Mouse (Mus musculus) lung, postnatal 4 days (tissue): ENCODE data around the gene Heatr9.

Experiments
- DNase-seq, 2 experiments: peaks; one replicate each; pipeline ENCODE4 v3.0.0; 2021

The Heatr9 gene

DNA sequence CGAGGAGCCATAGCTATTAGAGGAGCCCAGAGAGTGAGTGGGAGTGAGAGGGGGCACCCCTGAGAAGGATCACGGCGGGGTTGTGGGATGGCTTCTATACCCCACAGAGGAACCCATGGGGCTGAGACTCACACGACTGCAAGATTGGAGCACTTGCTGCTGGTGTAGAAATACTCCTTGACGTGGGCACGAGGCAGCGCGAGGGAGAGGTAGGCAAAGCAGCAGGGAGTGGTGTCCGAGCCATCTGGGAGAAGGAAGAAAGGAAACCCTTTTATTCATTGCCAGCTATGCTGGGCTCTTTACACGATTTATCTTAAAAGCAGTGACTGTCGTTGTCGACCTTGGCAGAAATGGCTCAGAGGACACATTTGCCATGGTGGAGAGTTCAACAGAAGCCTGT, 7.0 kb upstream of the Heatr9 start:
- DNase-seq, result no peak

GRCm38 (mm10) chr11:83518371-83518770, 3.6 kb downstream of the Heatr9 start:
- DNase-seq, result no peak

DNA sequence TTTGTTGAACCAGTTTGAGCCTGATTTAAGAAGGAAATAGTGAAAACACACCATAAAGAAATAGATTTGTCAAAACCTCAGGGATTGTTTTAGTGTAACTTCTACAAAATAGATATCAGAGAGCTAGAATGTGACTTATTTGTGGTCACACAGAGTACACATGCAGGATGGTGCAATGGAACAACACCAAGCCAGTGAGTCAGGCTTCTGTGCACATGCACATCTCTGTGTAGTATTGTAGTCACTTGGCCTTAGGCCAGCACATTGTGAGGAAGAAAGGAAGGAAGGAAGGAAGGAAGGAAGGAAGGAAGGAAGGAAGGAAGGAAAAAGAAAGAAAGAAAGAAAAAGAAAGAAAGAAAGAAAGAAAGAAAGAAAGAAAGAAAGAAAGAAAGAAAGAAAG, 4.8 kb downstream of the Heatr9 start:
- no peak for DNase-seq

DNA sequence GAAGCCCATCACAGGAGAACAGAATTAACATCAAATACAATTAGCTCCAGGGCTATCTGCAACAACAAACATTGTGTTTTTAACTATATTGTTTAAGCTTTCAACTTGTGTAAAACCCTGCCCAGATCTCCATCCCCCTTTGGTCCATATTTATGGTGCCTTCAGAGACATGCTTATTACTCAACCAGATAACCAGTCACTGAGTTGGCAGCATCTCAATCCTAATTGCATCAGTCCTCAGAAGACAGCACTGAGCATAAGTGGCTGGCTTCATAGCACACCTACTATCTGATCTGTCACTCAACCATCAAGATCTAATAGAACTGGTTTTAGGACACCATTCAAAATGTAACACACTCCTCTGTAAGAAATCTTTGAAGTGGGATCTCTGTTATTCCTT, 12.5 kb downstream of the Heatr9 start:
- DNase-seq, result no peak

DNA sequence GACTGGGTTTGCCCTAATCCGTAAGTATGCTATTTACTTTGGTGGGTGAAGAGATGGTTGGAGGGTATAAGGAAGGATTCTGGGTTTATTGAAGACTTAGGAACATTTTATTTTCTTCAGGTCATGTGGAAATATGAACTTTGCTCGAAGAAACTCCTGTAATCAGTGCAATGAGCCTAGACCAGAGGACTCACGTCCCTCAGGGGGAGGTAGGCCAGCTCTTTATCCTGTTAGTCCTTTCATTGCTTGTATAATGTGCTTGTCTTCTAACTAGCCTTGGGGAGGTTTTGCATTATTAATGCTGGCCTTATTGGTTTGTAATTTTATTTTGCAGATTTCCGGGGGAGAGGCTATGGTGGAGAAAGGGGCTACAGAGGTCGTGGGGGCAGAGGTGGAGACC, 17.7 kb downstream of the Heatr9 start:
- DNase-seq, result no peak

GRCm38 (mm10) chr11:83495571-83495970, 26.4 kb downstream of the Heatr9 start:
- DNase-seq, result no peak

DNA sequence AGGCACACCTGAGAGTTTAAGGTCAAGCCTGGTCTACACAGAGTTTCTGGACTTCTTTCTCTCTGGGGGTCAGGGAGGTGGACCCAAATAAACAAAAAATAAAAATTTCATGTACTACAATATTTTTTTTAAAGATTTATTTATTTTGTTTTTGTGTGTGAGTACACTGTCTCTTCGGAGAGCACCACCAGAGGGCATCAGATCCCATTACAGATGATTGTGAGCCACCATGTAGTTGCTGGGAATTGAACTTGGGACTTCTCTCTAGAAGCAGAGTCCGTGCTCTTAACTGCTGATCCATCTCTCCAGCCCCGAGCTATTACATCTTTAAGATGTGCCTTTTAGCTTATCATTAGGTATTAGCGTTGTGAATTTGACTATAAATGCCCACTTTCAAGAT, 30.5 kb downstream of the Heatr9 start:
- DNase-seq, result no peak

DNA sequence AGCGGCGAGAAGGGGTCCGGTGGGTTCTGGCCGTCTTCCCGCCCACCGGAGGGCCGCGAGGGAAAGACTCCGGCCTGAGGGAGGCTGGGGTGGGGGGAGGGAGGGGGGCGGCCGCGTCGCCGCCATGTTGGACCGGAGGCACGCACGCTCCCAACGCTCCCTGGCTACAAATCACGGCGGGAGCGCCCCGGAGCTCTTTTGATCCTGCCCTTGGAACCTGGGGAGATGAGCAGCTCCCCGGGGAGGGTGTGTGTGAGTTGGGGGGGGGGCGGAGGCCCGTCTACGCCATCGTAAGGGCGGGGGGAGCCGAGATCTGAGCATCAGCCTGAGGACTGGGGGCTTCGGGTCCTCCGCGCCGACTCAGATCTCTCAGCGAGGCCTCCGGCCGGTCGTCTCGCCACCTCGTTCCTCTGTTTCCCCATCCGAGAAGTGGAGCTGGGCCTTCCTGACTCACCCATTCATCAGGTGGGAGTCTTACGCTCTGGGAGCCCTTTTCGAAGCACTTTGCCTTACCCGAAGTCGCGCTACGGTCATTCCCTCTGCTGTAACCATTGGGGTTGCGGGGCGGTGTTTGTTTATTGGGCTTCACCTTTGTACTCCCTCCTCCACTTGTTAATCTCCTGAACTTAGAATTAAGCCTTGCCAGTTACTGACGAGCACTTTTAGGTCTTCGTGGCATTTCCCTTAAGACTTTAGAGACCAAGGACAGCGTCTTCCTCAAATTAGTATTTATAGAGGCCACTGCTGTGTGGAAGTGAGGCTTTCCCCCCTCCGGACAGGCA, 48.5 kb downstream of the Heatr9 start:
- no peak for DNase-seq

DNA sequence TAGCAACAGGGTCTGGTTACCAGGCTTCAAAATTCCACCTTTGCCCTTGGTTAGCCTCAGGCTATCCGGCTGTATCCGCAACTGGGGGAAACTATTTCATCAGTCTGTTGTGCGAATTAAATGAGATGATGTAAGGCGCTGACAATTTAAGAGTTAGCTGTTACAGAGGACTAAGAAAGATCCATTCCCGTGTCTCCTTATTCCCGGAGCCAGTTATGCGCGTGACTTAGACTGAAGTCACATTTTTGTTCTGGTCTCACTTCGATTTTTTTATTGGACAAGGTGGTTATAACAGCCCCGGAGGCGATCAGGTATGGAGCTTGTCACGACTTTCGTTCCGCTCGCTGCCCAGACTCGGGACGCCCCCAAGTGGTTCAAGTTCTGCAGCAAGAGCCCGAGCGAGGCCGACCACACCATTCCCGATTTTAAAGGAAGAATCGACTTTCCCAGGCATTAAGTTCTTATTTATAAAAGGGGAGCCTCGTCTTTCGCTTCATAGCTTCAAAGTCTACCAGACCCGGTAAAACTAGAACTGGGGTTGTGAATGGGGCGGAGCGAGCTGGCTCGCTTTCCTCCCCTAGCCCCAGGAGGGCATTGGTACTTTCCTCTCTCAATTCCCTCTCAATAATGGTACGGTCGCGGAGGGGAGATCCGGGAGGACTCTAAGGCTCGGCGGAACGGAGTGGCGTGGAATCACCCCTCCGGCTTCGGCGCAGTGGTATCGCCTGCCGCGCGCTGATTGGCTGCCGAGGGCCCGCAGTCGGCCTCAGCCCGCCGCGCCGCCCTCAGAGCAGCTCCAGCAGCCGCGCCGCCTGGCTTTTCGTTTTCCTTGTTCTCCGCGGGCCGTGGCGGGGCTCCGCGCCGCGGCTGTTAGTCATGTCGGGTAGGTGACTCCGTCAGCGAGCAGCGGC, 49.4 kb downstream of the Heatr9 start, which contains the start of gene Taf15:
Gene Taf15, plus strand, starts transcription at position 763 of the 911 bp plus-strand sequence.
- peak; percentile 99 for DNase-seq

DNA sequence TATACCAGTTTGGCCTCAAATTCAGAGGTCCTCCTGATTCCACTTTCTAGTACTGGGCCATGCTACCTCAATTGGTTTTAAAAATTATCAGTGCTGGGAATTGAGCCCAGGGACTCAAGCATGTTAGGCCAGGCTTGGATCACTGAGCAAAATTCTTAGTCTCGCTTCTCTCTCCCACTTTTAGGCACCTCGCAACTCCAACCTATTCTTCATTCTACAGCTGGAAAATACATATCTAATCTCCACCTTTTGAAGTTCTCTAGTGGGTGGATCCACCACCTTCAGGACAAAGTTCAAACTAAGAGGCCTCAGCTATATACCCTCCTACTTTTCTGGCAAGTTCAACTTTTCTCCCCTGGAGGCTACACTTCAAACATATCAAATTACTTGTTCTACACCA, 50.2 kb downstream of the Heatr9 start:
- DNase-seq, result no peak

DNA sequence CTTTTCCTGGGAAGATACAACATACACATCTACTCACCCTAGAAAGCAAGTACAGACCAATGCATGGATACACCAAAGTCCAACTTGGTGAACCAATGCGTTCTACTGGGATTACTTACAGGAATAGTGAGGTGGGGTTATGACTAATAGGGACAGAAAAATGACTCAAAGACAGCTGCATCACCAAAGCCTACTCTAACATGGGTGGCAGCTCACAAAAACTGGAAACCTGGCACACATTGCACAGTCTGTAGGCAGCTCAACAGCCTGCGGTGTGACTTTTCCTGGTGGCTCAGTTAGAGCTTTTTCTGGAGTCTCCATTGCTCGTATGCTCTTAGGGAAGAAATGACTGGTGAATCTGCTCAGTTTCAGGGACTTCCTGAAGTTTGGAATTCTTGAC, 53.2 kb downstream of the Heatr9 start:
- peak in 1 of 2 experiments; percentile 2 for DNase-seq

DNA sequence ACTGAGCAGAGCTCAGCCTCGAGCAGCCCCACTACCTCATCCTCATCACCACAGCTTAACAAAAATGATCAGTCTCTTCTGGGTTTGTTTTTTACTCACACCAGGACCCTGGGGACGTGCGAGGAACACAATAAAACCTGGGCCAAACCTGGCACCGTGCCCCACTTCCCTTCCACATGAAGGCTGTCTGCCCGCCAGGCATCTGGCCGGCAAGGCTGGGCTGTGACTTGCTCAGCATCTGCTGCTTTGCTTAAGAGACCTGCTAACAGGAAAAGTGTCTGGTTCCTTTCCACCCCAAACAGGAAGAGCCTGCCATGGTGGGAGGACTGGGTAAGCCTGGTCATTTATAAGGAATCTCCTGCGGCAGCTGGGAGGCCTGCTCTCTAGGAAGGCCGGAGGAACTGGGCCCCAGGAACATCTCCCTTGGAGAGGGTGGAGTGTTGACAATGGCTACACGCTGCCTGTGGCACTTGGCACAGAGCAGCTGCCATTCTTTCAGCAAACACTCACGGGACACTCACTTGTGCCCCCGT, 54.8 kb downstream of the Heatr9 start:
- peak; percentile 76 to 90 for DNase-seq

DNA sequence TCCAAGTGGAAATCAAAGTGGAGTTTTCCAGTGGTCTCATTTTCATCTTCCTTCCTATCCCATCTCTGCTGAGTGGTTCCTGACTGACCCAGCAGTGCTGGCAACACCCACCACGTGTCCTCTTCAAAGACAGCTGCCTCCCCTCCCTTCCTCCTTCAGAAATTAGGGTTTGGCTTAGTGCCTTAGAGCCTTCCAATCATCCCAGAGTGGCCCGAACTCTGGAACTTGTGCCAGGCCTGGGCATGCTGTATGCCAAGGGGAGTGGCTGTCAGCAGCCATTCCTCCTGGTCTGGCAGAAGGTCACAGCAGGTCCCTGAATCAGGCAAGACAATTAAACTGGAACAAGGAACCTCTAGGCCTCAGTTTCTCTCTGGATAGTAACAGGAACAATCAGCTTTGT, 56.0 kb downstream of the Heatr9 start:
- DNase-seq, result peak; percentile 47 to 79

- peak; percentile 74 to 78 for DNase-seq
These were observed 59.2 kb downstream of the Heatr9 start, which contains the start of gene Mmp28 for GRCm38 (mm10) chr11:83462711-83463244. Gene Mmp28 (minus strand): TSS chr11:83463071.
